Mouse (Mus musculus): ENCODE results near the gene Dvl2. TPM values are rescaled to one million over a fixed set of nuclear protein-coding genes. Genes with fewer than 3 reads are reported as not detected.
A peak's percentile ranks its signal among the peaks of the same experiment; 100 is the strongest.

Gene Dvl2
- polyA plus RNA-seq, 1 experiment from 2014 or later: 21.0 TPM

DNA sequence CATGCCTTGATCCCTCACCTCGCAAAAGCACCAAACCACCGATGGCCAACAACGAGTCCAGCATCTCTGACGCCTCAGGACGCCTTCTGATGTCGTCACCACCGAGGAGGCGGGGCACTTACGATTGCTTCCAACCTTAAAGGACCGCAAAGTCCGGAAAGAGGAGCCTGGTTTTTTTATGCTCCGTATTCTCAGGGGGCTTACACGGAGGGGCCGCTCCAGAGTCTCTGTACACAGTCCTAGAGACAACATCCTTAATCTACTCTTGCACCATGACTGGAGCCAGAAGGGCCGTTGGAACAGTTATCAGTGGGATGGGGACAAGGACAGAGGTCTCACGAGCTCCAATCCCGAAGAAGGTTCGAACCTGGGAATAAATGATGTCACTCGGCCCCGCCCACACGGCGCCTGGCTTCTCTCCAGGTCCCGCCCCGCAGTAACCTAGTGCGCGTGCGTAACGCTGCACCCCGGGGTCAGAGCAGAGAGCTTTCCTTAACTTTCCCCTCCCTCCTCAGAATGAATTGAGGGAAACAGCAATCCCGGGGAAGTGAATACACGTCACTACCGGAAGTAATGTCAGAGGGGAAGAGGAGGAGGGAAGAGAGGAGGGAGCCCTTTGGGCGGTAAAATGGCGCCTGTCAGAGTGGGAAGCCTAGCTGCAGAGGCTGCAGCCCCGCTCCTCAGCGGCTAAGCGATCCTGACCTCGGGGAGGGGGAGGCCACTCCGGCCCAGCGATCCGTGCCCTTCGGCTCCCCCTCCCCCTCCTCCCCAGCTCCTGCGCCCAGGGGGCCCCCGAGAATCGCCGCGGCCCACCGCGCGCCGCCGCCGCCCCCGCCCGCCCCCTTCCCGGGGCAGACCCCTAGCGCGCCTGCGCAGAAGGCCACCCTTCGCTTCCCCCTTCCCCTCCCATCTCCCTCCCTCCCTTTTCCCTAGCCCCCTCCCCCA is 19.9 kb upstream of the Dvl2 start:
- peak; percentile 94 for ATAC-seq
- peak overlapping the region; percentile 99 for H3K27ac ChIP-seq (ENCODE audit: low read depth, low read length)
- WGBS: under 1% methylated on average over 44 of the region's 60 CpGs

DNA sequence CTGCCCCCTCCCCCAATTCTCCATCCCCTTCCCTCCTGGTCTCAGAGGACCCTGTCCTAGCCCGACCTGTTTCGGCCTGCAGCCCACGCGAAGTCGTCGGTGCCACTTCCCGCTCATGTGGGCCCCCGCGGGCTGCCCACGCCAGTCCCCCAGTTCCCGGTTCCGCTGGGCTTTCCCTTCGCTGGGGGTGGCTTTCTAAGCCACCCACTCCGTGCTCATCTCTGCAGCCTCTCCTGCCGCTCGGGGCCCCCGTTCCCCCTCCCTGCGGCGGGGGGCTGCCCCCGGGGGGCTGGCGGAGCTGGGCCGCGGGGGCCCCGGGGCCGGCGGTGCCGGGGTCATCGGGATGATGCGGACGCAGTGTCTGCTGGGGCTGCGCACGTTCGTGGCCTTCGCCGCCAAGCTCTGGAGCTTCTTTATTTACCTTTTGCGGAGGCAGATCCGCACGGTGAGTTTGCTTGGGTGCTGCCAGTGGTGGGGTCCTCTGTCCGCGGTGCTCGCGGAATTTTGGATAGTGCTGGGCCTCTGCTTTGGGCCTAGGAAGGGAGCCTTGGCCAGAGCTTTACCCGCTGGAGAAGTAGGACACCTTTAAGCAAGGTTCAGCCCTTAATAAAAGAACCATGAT is 19.1 kb upstream of the Dvl2 start, which contains the start of gene Ctdnep1:
Ctdnep1 (plus strand) TSS at position 16 of the 622 bp plus-strand sequence.
- Histone ChIP-seq H3K9ac (ENCODE audit: low read depth, low read length) (peak within 1 kb of the TSS; percentile 96), H3K9me3 (ENCODE audit: control insufficient read depth, low read length) (no peaks in the 10 kb centered on the region), H3K27me3 (replicated peaks; ENCODE audit: control insufficient read depth, insufficient read depth, low read length) (no peaks in the 10 kb centered on the region), H3K4me3 (ENCODE audit: low read length) (peak within 1 kb of the TSS; percentile 90), H3K4me1 (ENCODE audit: control insufficient read depth, insufficient read depth, low read depth, low read length) (peaks cover 30% of the 10 kb centered on the region), H3K4me2 (ENCODE audit: low read length) (peak within 1 kb of the TSS; percentile 91), H3K27ac (ENCODE audit: low read depth, low read length) (peak within 1 kb of the TSS; percentile 99), H3K36me3 (ENCODE audit: control insufficient read depth, insufficient read depth, low read length) (peaks cover 17% of the 10 kb centered on the region)
- 0% methylated on average over 31 of the region's 43 CpGs for WGBS
- peak; percentile 36; the same call in 1 of the 2 replicates for ATAC-seq

More for the DNA sequence above, 19.9 kb upstream of the Dvl2 start:
- Histone ChIP-seq H3K4me2 (ENCODE audit: low read length) (peak overlapping the region; percentile 91), H3K9ac (ENCODE audit: low read depth, low read length) (peak overlapping the region; percentile 96), H3K36me3 (ENCODE audit: control insufficient read depth, insufficient read depth, low read length) (peaks cover 16% of the 10 kb centered on the region), H3K9me3 (ENCODE audit: control insufficient read depth, low read length) (no peaks in the 10 kb centered on the region), H3K4me3 (ENCODE audit: low read length) (peak overlapping the region; percentile 90), H3K4me1 (ENCODE audit: control insufficient read depth, insufficient read depth, low read depth, low read length) (peaks cover 30% of the 10 kb centered on the region), H3K27me3 (replicated peaks; ENCODE audit: control insufficient read depth, insufficient read depth, low read length) (no peaks in the 10 kb centered on the region)

DNA sequence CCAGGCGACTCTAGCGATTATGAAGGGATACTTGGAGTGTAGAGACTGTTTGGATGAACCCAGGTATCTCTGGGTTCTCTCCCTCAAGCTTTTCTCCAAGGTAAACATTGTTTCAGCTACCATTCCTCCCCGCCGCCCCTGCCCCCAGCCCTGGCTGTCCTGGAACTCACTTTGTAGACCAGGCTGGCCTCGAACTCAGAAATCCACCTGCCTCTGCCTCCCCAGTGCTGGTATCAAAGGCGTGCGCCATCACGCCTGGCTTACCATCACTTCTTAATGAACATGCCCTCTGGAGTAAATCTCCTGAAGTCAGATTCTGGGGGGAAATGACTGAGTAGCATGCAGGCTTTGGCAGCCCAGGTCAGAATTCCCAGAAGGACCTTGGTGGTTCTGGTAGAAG is 18.2 kb upstream of the Dvl2 start, which contains the start of gene Elp5:
Elp5 (minus strand) TSS at position 293 of the 400 bp plus-strand sequence.
- WGBS: 64% methylated on average over 8 of the region's 8 CpGs
- H3K27me3 ChIP-seq (replicated peaks; ENCODE audit: control insufficient read depth, insufficient read depth, low read length): no peaks in the 10 kb centered on the region

DNA sequence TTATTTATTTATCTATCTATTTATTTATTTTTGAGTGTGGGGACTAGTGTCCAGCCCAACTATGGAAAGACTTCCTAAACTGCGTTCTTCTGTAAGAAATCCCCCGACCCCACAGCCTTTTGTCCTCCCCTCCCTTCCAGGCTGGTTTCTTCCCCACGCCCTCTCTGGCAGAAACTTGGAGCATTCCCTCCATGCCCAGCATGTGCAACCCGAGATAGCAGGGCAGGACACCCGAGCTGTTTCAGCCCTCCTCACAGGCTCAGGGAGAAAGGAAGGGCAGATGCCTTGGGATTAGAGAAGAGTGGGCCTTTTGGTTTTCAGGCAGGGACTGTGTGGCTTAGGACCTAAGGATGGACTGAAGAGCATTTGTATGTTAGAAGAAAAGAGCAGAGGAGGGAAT is 17.5 kb upstream of the Dvl2 start:
- Histone ChIP-seq H3K27me3 (replicated peaks; ENCODE audit: control insufficient read depth, insufficient read depth, low read length) (no peaks in the 10 kb centered on the region), H3K9me3 (ENCODE audit: control insufficient read depth, low read length) (no peaks in the 10 kb centered on the region), H3K9ac (ENCODE audit: low read depth, low read length) (peak overlapping the region; percentile 51), H3K27ac (ENCODE audit: low read depth, low read length) (no peak overlapping the region), H3K4me1 (ENCODE audit: control insufficient read depth, insufficient read depth, low read depth, low read length) (peaks cover 30% of the 10 kb centered on the region), H3K36me3 (ENCODE audit: control insufficient read depth, insufficient read depth, low read length) (peaks cover 20% of the 10 kb centered on the region), H3K4me3 (ENCODE audit: low read length) (peak overlapping the region; percentile 22), H3K4me2 (ENCODE audit: low read length) (peak overlapping the region; percentile 91)
- WGBS: 31% methylated on average over 5 of the region's 5 CpGs
- ATAC-seq: no peak

More for the DNA sequence above, 18.2 kb upstream of the Dvl2 start, which contains the start of gene Elp5:
- Histone ChIP-seq H3K4me2 (ENCODE audit: low read length) (peak within 1 kb of the TSS; percentile 91), H3K36me3 (ENCODE audit: control insufficient read depth, insufficient read depth, low read length) (peaks cover 16% of the 10 kb centered on the region), H3K4me1 (ENCODE audit: control insufficient read depth, insufficient read depth, low read depth, low read length) (peaks cover 30% of the 10 kb centered on the region), H3K9ac (ENCODE audit: low read depth, low read length) (peak within 1 kb of the TSS; percentile 96), H3K4me3 (ENCODE audit: low read length) (peak within 1 kb of the TSS; percentile 90), H3K27ac (ENCODE audit: low read depth, low read length) (peak within 1 kb of the TSS; percentile 99), H3K9me3 (ENCODE audit: control insufficient read depth, low read length) (no peaks in the 10 kb centered on the region)
- no peak for ATAC-seq

DNA sequence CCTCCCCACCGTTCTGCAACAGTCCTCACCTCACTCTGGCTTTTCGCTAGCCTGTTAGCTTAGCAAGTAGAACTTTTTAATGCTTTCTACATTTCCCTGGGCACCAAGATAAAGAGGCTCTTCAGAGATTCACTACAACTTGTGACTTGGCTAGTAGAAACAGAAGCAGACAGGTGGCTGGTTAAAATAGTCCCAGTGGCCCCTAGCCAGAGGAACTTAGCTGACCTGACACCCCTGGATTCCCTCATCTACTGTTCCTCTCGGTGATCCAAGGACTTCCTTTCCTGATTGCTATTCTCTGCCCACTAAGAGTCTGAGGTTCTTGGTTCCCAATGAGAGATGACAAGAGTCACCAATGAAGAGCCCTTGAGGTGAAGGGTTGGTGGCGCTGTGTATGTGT is 17.0 kb upstream of the Dvl2 start:
- no peak overlapping the region for H3K4me3 ChIP-seq (ENCODE audit: low read length)
- peak overlapping the region; percentile 91 for H3K4me2 ChIP-seq (ENCODE audit: low read length)
- H3K4me1 ChIP-seq (ENCODE audit: control insufficient read depth, insufficient read depth, low read depth, low read length): peaks cover 30% of the 10 kb centered on the region
- H3K27ac ChIP-seq (ENCODE audit: low read depth, low read length): no peak overlapping the region
- H3K9ac ChIP-seq (ENCODE audit: low read depth, low read length): no peak overlapping the region; the same call in 1 of the 2 replicates
- no peaks in the 10 kb centered on the region for H3K27me3 ChIP-seq (replicated peaks; ENCODE audit: control insufficient read depth, insufficient read depth, low read length)
- peaks cover 23% of the 10 kb centered on the region for H3K36me3 ChIP-seq (ENCODE audit: control insufficient read depth, insufficient read depth, low read length)
- 90% methylated on average over 4 of the region's 4 CpGs for WGBS
- H3K9me3 ChIP-seq (ENCODE audit: control insufficient read depth, low read length): no peaks in the 10 kb centered on the region
- ATAC-seq: no peak

DNA sequence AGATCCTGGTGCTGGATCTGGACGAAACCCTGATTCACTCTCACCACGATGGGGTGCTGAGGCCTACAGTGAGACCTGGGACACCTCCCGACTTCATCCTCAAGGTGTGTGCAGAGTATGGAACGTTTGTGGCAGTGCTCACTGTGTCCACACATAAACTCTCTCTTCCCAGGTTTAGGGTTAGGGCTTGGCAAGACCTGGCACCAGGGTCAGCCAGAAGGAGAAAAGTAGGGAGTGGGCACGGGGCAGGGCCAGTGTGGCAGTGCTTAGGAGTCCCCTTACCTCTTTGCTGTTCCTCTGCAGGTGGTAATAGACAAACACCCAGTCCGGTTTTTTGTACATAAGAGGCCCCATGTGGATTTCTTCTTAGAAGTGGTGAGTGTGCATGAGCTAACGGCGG is 16.0 kb upstream of the Dvl2 start:
- Histone ChIP-seq H3K27me3 (replicated peaks; ENCODE audit: control insufficient read depth, insufficient read depth, low read length) (no peaks in the 10 kb centered on the region), H3K4me3 (ENCODE audit: low read length) (no peak overlapping the region), H3K27ac (ENCODE audit: low read depth, low read length) (no peak overlapping the region), H3K9ac (ENCODE audit: low read depth, low read length) (no peak overlapping the region), H3K36me3 (ENCODE audit: control insufficient read depth, insufficient read depth, low read length) (peaks cover 34% of the 10 kb centered on the region), H3K4me1 (ENCODE audit: control insufficient read depth, insufficient read depth, low read depth, low read length) (peaks cover 22% of the 10 kb centered on the region), H3K4me2 (ENCODE audit: low read length) (no peak overlapping the region), H3K9me3 (ENCODE audit: control insufficient read depth, low read length) (no peaks in the 10 kb centered on the region)
- 93% methylated on average over 8 of the region's 8 CpGs for WGBS
- ATAC-seq: no peak

DNA sequence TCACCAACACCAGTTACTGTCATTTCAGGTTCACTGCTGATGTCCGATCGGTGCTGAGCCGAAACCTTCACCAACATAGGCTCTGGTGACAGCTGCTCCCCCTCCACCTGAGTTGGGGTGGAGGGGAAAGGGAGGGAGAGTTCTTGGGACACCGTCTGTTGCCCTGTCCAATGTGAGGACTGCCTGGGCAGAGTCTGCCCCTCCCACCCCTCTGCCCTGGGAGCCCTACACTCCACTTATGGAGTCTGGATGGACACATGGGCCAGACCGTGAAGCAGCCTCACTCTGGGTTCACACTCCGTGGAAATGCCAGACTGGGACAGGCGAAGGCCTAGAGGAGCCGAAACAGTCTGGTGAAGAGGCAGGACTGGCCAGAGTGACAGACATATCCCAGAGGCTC is 10.4 kb upstream of the Dvl2 start:
- Histone ChIP-seq H3K27me3 (replicated peaks; ENCODE audit: control insufficient read depth, insufficient read depth, low read length) (no peaks in the 10 kb centered on the region), H3K4me3 (ENCODE audit: low read length) (no peak overlapping the region), H3K4me1 (ENCODE audit: control insufficient read depth, insufficient read depth, low read depth, low read length) (peaks cover 12% of the 10 kb centered on the region), H3K9ac (ENCODE audit: low read depth, low read length) (no peak overlapping the region), H3K36me3 (ENCODE audit: control insufficient read depth, insufficient read depth, low read length) (peaks cover 45% of the 10 kb centered on the region), H3K4me2 (ENCODE audit: low read length) (no peak overlapping the region), H3K9me3 (ENCODE audit: control insufficient read depth, low read length) (no peaks in the 10 kb centered on the region), H3K27ac (ENCODE audit: low read depth, low read length) (no peak overlapping the region)
- WGBS: 90% methylated on average over 8 of the region's 8 CpGs
- 0 out of 2 replicates have a peak, but pooled peaks have one; percentile 5 for ATAC-seq

DNA sequence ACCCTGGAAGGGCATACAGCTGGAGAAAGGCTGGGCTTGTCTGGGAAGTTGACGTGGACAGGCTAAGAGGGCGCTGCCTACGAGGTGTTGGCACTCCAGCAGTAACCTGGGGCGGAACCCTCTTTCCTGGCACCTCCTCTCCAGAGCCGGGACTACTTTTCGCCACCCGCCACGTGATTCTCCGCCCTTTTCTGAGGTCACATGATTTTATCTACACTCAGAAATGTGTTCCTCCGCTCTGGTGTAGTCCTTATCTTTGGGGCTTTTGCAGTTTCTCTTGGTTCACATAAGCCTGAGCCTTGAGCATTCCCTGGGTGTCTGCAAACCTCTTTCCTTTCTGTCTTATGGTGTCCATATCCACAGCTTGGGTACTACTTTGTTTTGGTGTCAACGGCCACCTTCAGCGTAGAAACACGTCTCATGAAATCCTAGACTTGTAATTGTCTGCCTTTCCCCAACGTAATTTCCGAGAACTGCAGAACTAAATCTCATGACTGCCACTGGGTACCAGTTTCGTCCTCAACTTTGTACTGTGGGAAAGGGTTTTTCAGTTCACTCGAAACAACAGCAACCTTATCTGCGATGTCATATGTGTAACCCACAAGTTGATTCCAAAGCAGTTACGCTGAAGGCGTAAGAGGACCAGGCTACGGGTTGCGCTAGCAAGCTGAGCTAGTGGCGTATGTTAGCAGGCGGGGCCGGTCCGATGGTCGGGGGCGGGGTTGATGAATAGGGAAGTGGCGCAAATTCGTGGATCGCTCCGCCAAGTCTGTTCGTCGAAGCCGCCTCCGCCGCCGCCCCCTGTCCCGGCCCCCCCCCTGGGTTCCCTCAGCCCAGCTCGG is 9.3 kb upstream of the Dvl2 start, which contains the start of gene Gabarap:
Gabarap (plus strand) TSS at position 294 of the 842 bp plus-strand sequence.
- peak within 1 kb of the TSS; percentile 83 for H3K4me3 ChIP-seq (ENCODE audit: low read length)
- WGBS: under 1% methylated on average over 40 of the region's 40 CpGs
- H3K27ac ChIP-seq (ENCODE audit: low read depth, low read length): peak within 1 kb of the TSS; percentile 96
- H3K9ac ChIP-seq (ENCODE audit: low read depth, low read length): peak within 1 kb of the TSS; percentile 95
- peak; percentile 74 for ATAC-seq
- peaks cover 12% of the 10 kb centered on the region for H3K4me1 ChIP-seq (ENCODE audit: control insufficient read depth, insufficient read depth, low read depth, low read length)
- H3K27me3 ChIP-seq (replicated peaks; ENCODE audit: control insufficient read depth, insufficient read depth, low read length): no peaks in the 10 kb centered on the region
- no peaks in the 10 kb centered on the region for H3K9me3 ChIP-seq (ENCODE audit: control insufficient read depth, low read length)
- H3K36me3 ChIP-seq (ENCODE audit: control insufficient read depth, insufficient read depth, low read length): peaks cover 37% of the 10 kb centered on the region
- H3K4me2 ChIP-seq (ENCODE audit: low read length): peak within 1 kb of the TSS; percentile 89
